Mouse (Mus musculus) embryonic facial prominence, embryonic 14.5 days (tissue): ENCODE results near the gene Fam171a1. TPM values are rescaled to one million over a fixed set of nuclear protein-coding genes. Genes with fewer than 3 reads are reported as not detected.

Experiments used
- ATAC-seq: fragments of 200-750 bp; cut with Nextera tagmentation; 2 replicates; pipeline ENCODE4 v1.8.0; 2017; ENCODE audit warnings: low read depth, moderate number of reproducible peaks, moderate TSS enrichment
- DNase-seq: peaks from one replicate; pipeline ENCODE4 v3.0.0-alpha.2; 2015; ENCODE audit warnings: low spot score
- H3K27ac ChIP-seq: fragments of 300-500 bp; sonication (generic); replicated peaks from 2 replicates; pipeline ENCODE4 v1.5.1; 2014; ENCODE audit warnings: low read depth, mild to moderate bottlenecking, low read length, moderate library complexity
- H3K27me3 ChIP-seq: fragments of 300-500 bp; sonication (generic); replicated peaks from 2 replicates; pipeline ENCODE4 v1.6.1; 2014; ENCODE audit warnings: low read length; ENCODE audit not compliant: control insufficient read depth, insufficient read depth
- H3K36me3 ChIP-seq: fragments of 300-500 bp; sonication (generic); 2 replicates; pipeline ENCODE4 v1.6.1; 2014; ENCODE audit warnings: low read length, mixed read lengths; ENCODE audit not compliant: control insufficient read depth, insufficient read depth
- H3K4me1 ChIP-seq: fragments of 300-500 bp; sonication (generic); 2 replicates; pipeline ENCODE4 v1.6.1; 2014; ENCODE audit warnings: antibody characterized with exemption, low read length; ENCODE audit not compliant: control insufficient read depth, insufficient read depth
- H3K4me2 ChIP-seq: fragments of 300-500 bp; sonication (generic); 2 replicates; pipeline ENCODE4 v1.6.1; 2014; ENCODE audit warnings: low read depth, mild to moderate bottlenecking, low read length, moderate library complexity, mixed read lengths
- H3K4me3 ChIP-seq: fragments of 300-500 bp; sonication (generic); 2 replicates; pipeline ENCODE4 v1.5.1; 2014; ENCODE audit warnings: low read depth, mild to moderate bottlenecking, low read length
- H3K9ac ChIP-seq: fragments of 300-500 bp; sonication (generic); 2 replicates; pipeline ENCODE4 v1.6.1; 2014; ENCODE audit warnings: low read depth, mild to moderate bottlenecking, low read length, moderate library complexity, mixed read lengths
- H3K9me3 ChIP-seq: fragments of 300-500 bp; sonication (generic); 2 replicates; pipeline ENCODE4 v1.6.1; 2016; ENCODE audit warnings: low read length; ENCODE audit not compliant: control insufficient read depth
- WGBS: fragments of 180-500 bp; shearing (Covaris S2); extraction: QIAGEN DNeasy Blood & Tissue Kit; methylation state at CpG from one replicate; pipeline ENCODE4 v1.1.7; 2014; 5-methylcytosine and 5-hydroxymethylcytosine counted together
- polyA plus RNA-seq: library from polyadenylated mRNA; unstranded; fragments of >200 nt; fragmentation: Nextera tagmentation; extraction: Ambion mirVana; gene quantifications from 2 replicates; pipeline ENCODE4 v1.2.1, GENCODE M21; 2014

The Fam171a1 gene
- polyA plus RNA-seq, 1 experiment from 2014 or later, result 31.2 TPM

- ATAC-seq, result peak; percentile 81
- Histone ChIP-seq H3K9me3 (no peaks in the 10 kb centered on the region), H3K9ac (no peak overlapping the region), H3K27me3 (no peaks in the 10 kb centered on the region), H3K4me2 (no peak overlapping the region), H3K27ac (no peak overlapping the region), H3K4me1 (no peaks in the 10 kb centered on the region), H3K36me3 (peaks cover 24% of the 10 kb centered on the region), H3K4me3 (no peak overlapping the region)
- peak; percentile 50 for DNase-seq
- 14% methylated on average over 2 of the region's 2 CpGs for WGBS
Observed at GRCm38 (mm10) chr2:3229060-3229459, 115.0 kb downstream of the Fam171a1 start.

GRCm38 (mm10) chr2:3239255-3239654 lies 125.2 kb downstream of the Fam171a1 start:
- WGBS, result 56% methylated on average over 5 of the region's 5 CpGs
- Histone ChIP-seq H3K9ac (no peak overlapping the region), H3K9me3 (no peaks in the 10 kb centered on the region), H3K4me1 (no peaks in the 10 kb centered on the region; the same call in 1 of the 2 replicates), H3K36me3 (no peaks in the 10 kb centered on the region), H3K27me3 (no peaks in the 10 kb centered on the region), H3K4me3 (no peak overlapping the region), H3K27ac (no peak overlapping the region), H3K4me2 (no peak overlapping the region)
- DNase-seq (no peak), ATAC-seq (no peak)

- Histone ChIP-seq H3K4me1 (no peaks in the 10 kb centered on the region; the same call in 1 of the 2 replicates), H3K9ac (no peak overlapping the region), H3K36me3 (no peaks in the 10 kb centered on the region), H3K4me2 (no peak overlapping the region), H3K27me3 (no peaks in the 10 kb centered on the region), H3K9me3 (no peaks in the 10 kb centered on the region), H3K4me3 (no peak overlapping the region), H3K27ac (no peak overlapping the region)
- ATAC-seq (0 out of 2 replicates have a peak, but pooled peaks have one; percentile 33), DNase-seq (peak; percentile 9)
- 39% methylated on average over 3 of the region's 3 CpGs for WGBS
Observed at GRCm38 (mm10) chr2:3244251-3244650, 130.2 kb downstream of the Fam171a1 start.

GRCm38 (mm10) chr2:3251309-3251708 lies 137.3 kb downstream of the Fam171a1 start:
- WGBS, result 79% methylated on average over 2 of the region's 2 CpGs
- no peaks in the 10 kb centered on the region for H3K27me3 ChIP-seq

GRCm38 (mm10) chr2:3266466-3266865 lies 152.4 kb downstream of the Fam171a1 start:
- Histone ChIP-seq H3K27ac (no peak overlapping the region), H3K9ac (no peak overlapping the region), H3K4me2 (no peak overlapping the region), H3K4me1 (no peaks in the 10 kb centered on the region), H3K27me3 (no peaks in the 10 kb centered on the region), H3K36me3 (no peaks in the 10 kb centered on the region), H3K4me3 (no peak overlapping the region), H3K9me3 (no peaks in the 10 kb centered on the region)
- DNase-seq (no peak), ATAC-seq (no peak)
- WGBS, result 87% methylated on average over 3 of the region's 3 CpGs

More at GRCm38 (mm10) chr2:3251309-3251708, 137.3 kb downstream of the Fam171a1 start:
- DNase-seq (no peak), ATAC-seq (no peak)
- Histone ChIP-seq H3K4me2 (no peak overlapping the region), H3K9ac (no peak overlapping the region), H3K27ac (no peak overlapping the region), H3K9me3 (no peaks in the 10 kb centered on the region), H3K36me3 (no peaks in the 10 kb centered on the region), H3K4me3 (no peak overlapping the region), H3K4me1 (no peaks in the 10 kb centered on the region)

GRCm38 (mm10) chr2:3267879-3268278 lies 153.9 kb downstream of the Fam171a1 start:
- no peaks in the 10 kb centered on the region for H3K4me1 ChIP-seq
- H3K9ac ChIP-seq, result no peak overlapping the region
- ATAC-seq (no peak), DNase-seq (no peak)
- no peaks in the 10 kb centered on the region for H3K36me3 ChIP-seq
- no peak overlapping the region for H3K27ac ChIP-seq
- no peak overlapping the region for H3K4me3 ChIP-seq
- H3K4me2 ChIP-seq, result no peak overlapping the region
- no peaks in the 10 kb centered on the region for H3K27me3 ChIP-seq
- WGBS, result 33% methylated on average over 3 of the region's 3 CpGs
- no peaks in the 10 kb centered on the region for H3K9me3 ChIP-seq

GRCm38 (mm10) chr2:3273349-3273748 lies 159.3 kb downstream of the Fam171a1 start:
- H3K4me1 ChIP-seq, result no peaks in the 10 kb centered on the region
- no peaks in the 10 kb centered on the region for H3K27me3 ChIP-seq
- H3K27ac ChIP-seq, result no peak overlapping the region
- ATAC-seq (no peak), DNase-seq (no peak)
- no peaks in the 10 kb centered on the region for H3K9me3 ChIP-seq
- no peak overlapping the region for H3K4me3 ChIP-seq
- H3K4me2 ChIP-seq, result no peak overlapping the region
- no peaks in the 10 kb centered on the region for H3K36me3 ChIP-seq
- no peak overlapping the region for H3K9ac ChIP-seq
- 80% methylated on average over 2 of the region's 2 CpGs for WGBS

- no peak overlapping the region for H3K4me3 ChIP-seq
- H3K4me2 ChIP-seq, result no peak overlapping the region
- DNase-seq, result no peak
- no peak for ATAC-seq
- H3K9ac ChIP-seq, result no peak overlapping the region
- H3K9me3 ChIP-seq, result no peaks in the 10 kb centered on the region
- no peak overlapping the region for H3K27ac ChIP-seq
- WGBS, result 64% methylated on average over 2 of the region's 2 CpGs
- H3K36me3 ChIP-seq, result no peaks in the 10 kb centered on the region
- no peaks in the 10 kb centered on the region for H3K27me3 ChIP-seq
- no peaks in the 10 kb centered on the region for H3K4me1 ChIP-seq
Observed at GRCm38 (mm10) chr2:3276106-3276505, 162.1 kb downstream of the Fam171a1 start.
